Mouse (Mus musculus) CH12.LX (cell line): ENCODE measurements around the gene Rbfox1. TPM values are rescaled to one million over a fixed set of nuclear protein-coding genes. Genes with fewer than 3 reads are reported as not detected.

Experiments used
- DNase-seq: peaks from one replicate; pipeline ENCODE4 v3.0.0-alpha.2; 2013; ENCODE audit errors: extremely low read depth
- H3K27ac ChIP-seq: 2 replicates; pipeline ENCODE4 v1.5.1; 2012; ENCODE audit warnings: low read depth, mild to moderate bottlenecking, control low read depth, moderate library complexity; ENCODE audit not compliant: insufficient read depth
- H3K27me3 ChIP-seq: replicated peaks from 2 replicates; pipeline ENCODE3; 2012; ENCODE audit warnings: inconsistent platforms
- H3K36me3 ChIP-seq, 2 experiments: replicated peaks in 1 of 2; 2 replicates each; pipeline versions ENCODE3 to v1.6.1; 2012; ENCODE audit warnings: inconsistent platforms in 1 of 2, low read length in 1 of 2, mild to moderate bottlenecking in 1 of 2, mixed read lengths in 1 of 2, moderate library complexity in 1 of 2; ENCODE audit not compliant: control insufficient read depth in 1 of 2, insufficient read depth in 1 of 2
- H3K4me1 ChIP-seq, 2 experiments: 2 replicates each; pipeline ENCODE4 v1.6.1; 2012; ENCODE audit warnings: inconsistent platforms in 1 of 2, moderate library complexity in 1 of 2; ENCODE audit not compliant: insufficient read depth in 2 of 2, control insufficient read depth in 1 of 2
- H3K4me2 ChIP-seq: 2 replicates; pipeline ENCODE4 v1.6.1; 2012; ENCODE audit warnings: low read depth, mild to moderate bottlenecking, control low read depth; ENCODE audit not compliant: poor library complexity, insufficient read depth, severe bottlenecking
- H3K4me3 ChIP-seq, 3 experiments: fragments of 150-350 bp in 1 of 3; sonication (generic) in 1 of 3; replicated peaks in 1 of 3; 2 replicates each; pipeline versions ENCODE3 to v1.5.1; 2011 to 2012; ENCODE audit warnings: low read depth in 2 of 3, low read length in 2 of 3, mild to moderate bottlenecking in 2 of 3, moderate library complexity in 2 of 3, control low read depth in 1 of 3, improper control_type of control experiment in 1 of 3, inconsistent platforms in 1 of 3, mixed read lengths in 1 of 3; ENCODE audit not compliant: poor library complexity in 1 of 3
- H3K79me2 ChIP-seq: replicated peaks from 2 replicates; pipeline ENCODE4 v1.6.1; 2012; ENCODE audit warnings: mild to moderate bottlenecking, moderate library complexity; ENCODE audit not compliant: control insufficient read depth, poor library complexity, insufficient read depth, severe bottlenecking; ENCODE audit errors: extremely low read depth
- H3K9ac ChIP-seq: 2 replicates; pipeline ENCODE4 v1.6.1; 2012; ENCODE audit warnings: low read depth, mild to moderate bottlenecking, control low read depth, moderate library complexity; ENCODE audit not compliant: insufficient read depth
- H3K9me3 ChIP-seq: replicated peaks from 2 replicates; pipeline ENCODE3; 2012; ENCODE audit warnings: low read length, inconsistent platforms, mixed read lengths
- BHLHE40 ChIP-seq: IDR thresholded peaks from 2 replicates; pipeline ENCODE4 v1.6.1; 2011; ENCODE audit warnings: mild to moderate bottlenecking, low read depth, low read length, improper control_type of control experiment
- CHD1 ChIP-seq: IDR thresholded peaks from 2 replicates; pipeline ENCODE4 v1.6.1; 2012; ENCODE audit warnings: low read depth, low read length, improper control_type of control experiment, inconsistent platforms
- CHD2 ChIP-seq: IDR thresholded peaks from 2 replicates; pipeline ENCODE4 v1.6.1; 2011; ENCODE audit warnings: low read length, improper control_type of control experiment
- CTCF ChIP-seq, 2 experiments: IDR thresholded peaks in 1 of 2; conservative IDR thresholded peaks in 1 of 2; 2 replicates each; pipeline ENCODE4 v1.5.1; 2011 to 2012; ENCODE audit warnings: low read depth in 2 of 2, low read length in 2 of 2, improper control_type of control experiment in 1 of 2, inconsistent platforms in 1 of 2, mild to moderate bottlenecking in 1 of 2, moderate library complexity in 1 of 2
- E2F4 ChIP-seq: IDR thresholded peaks from 2 replicates; pipeline ENCODE4 v1.6.1; 2011; ENCODE audit warnings: low read depth, low read length, improper control_type of control experiment; ENCODE audit not compliant: insufficient replicate concordance
- EP300 ChIP-seq: IDR thresholded peaks from 2 replicates; pipeline ENCODE4 v1.6.1; 2011; ENCODE audit warnings: low read length, improper control_type of control experiment
- JUN ChIP-seq: IDR thresholded peaks from 2 replicates; pipeline ENCODE4 v1.6.1; 2011; ENCODE audit warnings: low read depth, mild to moderate bottlenecking, low read length, improper control_type of control experiment, moderate library complexity; ENCODE audit not compliant: insufficient read depth
- KAT2A ChIP-seq: IDR thresholded peaks from 2 replicates; pipeline ENCODE4 v1.6.1; 2012; ENCODE audit warnings: low read length, improper control_type of control experiment, inconsistent platforms; ENCODE audit not compliant: insufficient replicate concordance
- MAFK ChIP-seq: IDR thresholded peaks from 2 replicates; pipeline ENCODE4 v1.6.1; 2011; ENCODE audit warnings: low read length, improper control_type of control experiment; ENCODE audit not compliant: insufficient replicate concordance
- MAX ChIP-seq: IDR thresholded peaks from 2 replicates; pipeline ENCODE4 v1.6.1; 2011; ENCODE audit warnings: low read length, improper control_type of control experiment
- MXI1 ChIP-seq: IDR thresholded peaks from 2 replicates; pipeline ENCODE4 v1.6.1; 2011; ENCODE audit warnings: mild to moderate bottlenecking, low read depth, low read length, improper control_type of control experiment
- MYC ChIP-seq: IDR thresholded peaks from 2 replicates; pipeline ENCODE4 v1.6.1; 2011; ENCODE audit warnings: low read depth, mild to moderate bottlenecking, improper control_type of control experiment, low read length
- PAX5 ChIP-seq: IDR thresholded peaks from 2 replicates; pipeline ENCODE4 v1.6.1; 2012; ENCODE audit warnings: low read length, inconsistent platforms, mixed read lengths
- POLR2A ChIP-seq: IDR thresholded peaks from 2 replicates; pipeline ENCODE4 v1.6.1; 2011; ENCODE audit warnings: low read depth, mild to moderate bottlenecking, improper control_type of control experiment, low read length
- POLR2AphosphoS2 ChIP-seq: IDR thresholded peaks from 2 replicates; pipeline ENCODE4 v1.6.1; 2011; ENCODE audit warnings: low read depth, low read length, improper control_type of control experiment
- RAD21 ChIP-seq: IDR thresholded peaks from 2 replicates; pipeline ENCODE4 v1.6.1; 2011; ENCODE audit warnings: low read depth, mild to moderate bottlenecking, low read length, improper control_type of control experiment, moderate library complexity
- ZMIZ1 ChIP-seq: IDR thresholded peaks from 2 replicates; pipeline ENCODE4 v1.6.1; 2012; ENCODE audit warnings: low read depth, mild to moderate bottlenecking, inconsistent platforms, low read length, improper control_type of control experiment
- ZNF384 ChIP-seq: IDR thresholded peaks from 2 replicates; pipeline ENCODE4 v1.6.1; 2012; ENCODE audit warnings: low read depth, low read length, improper control_type of control experiment, inconsistent platforms
- dilution Hi-C: fragments of 300-500 bp; cut with MboI; formaldehyde crosslinking; loops from 2 replicates; pipeline ENCODE4 v1.14.3; 2020; ENCODE audit warnings: low sequenced_read_pairs; ENCODE audit not compliant: extremely low pct_unique_long_range_greater_than_20kb, extremely low pct_ligation_motif_present
- in situ Hi-C: fragments of 300-500 bp; cut with MboI; formaldehyde crosslinking; loops from 3 replicates; pipeline ENCODE4 v1.14.3; 2019; ENCODE audit warnings: low sequenced_read_pairs, low pct_ligation_motif_present, low pct_unique_long_range_greater_than_20kb, mixed read lengths
- polyA plus RNA-seq: library from polyadenylated mRNA; unstranded; fragments of >175 nt; gene quantifications from 2 replicates; pipeline ENCODE4 v1.2.1, GENCODE M21; 2012; ENCODE audit warnings: low read depth; ENCODE audit not compliant: insufficient read length
- total RNA-seq, 2 experiments: library from RNA; depleted of rRNA; stranded (reverse); fragments of 300-350 nt in 1 of 2; fragments of >200 nt in 1 of 2; gene quantifications; 2 replicates each; pipeline ENCODE4 v1.2.3; 2012 to 2014

Gene Rbfox1
- total and polyA plus RNA-seq, 3 experiments, result not detected

GRCm38 (mm10) chr16:6103713-6104112, 218.6 kb downstream of the Rbfox1 start:
- no peak overlapping the region for H3K9ac ChIP-seq
- H3K27me3 ChIP-seq, result no peaks in the 10 kb centered on the region
- H3K4me1 ChIP-seq, result no peaks in the 10 kb centered on the region
- H3K27ac ChIP-seq, result no peak overlapping the region
- in situ Hi-C loops, result no loop called here
- no peaks in the 10 kb centered on the region for H3K79me2 ChIP-seq
- dilution Hi-C loops, result no loop called here
- no peak for TF ChIP-seq CHD2
- TF ChIP-seq MXI1, result no peak
- TF ChIP-seq POLR2A, result no peak
- no peak for TF ChIP-seq ZNF384
- no peak for TF ChIP-seq E2F4
- no peak for TF ChIP-seq MAX
- no peak for TF ChIP-seq JUN
- no peak for TF ChIP-seq KAT2A
- no peak for TF ChIP-seq MAFK
- no peak for TF ChIP-seq CHD1
- TF ChIP-seq RAD21, result no peak
- no peak for TF ChIP-seq PAX5
- no peak for TF ChIP-seq BHLHE40
- peaks cover 79% of the 10 kb centered on the region for H3K9me3 ChIP-seq
- H3K4me3 ChIP-seq, result no peak overlapping the region
- no peaks in the 10 kb centered on the region for H3K36me3 ChIP-seq
- no peak for DNase-seq
- H3K4me2 ChIP-seq, result no peak overlapping the region

DNA sequence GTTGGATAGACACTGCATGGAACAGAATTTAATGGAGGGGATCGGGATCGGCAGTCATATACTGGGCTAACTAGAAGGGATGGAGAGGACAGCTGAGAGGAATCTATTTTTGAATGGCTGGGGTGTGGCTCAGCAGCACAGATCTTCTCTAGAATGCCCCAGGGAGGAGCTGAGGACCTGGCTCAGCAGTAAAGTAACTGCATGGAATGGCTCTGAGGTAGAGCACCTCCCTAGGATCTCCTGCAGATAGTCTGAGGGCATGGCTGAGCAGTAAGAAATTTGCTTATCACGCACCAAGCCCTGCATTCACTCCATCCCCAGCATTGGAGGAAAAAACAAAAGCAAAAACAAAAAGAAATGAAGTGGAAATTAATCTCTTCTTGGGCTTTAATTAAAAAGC, 225.0 kb downstream of the Rbfox1 start:
- Histone ChIP-seq H3K4me1 (no peaks in the 10 kb centered on the region), H3K36me3 (no peaks in the 10 kb centered on the region), H3K79me2 (no peaks in the 10 kb centered on the region), H3K27me3 (no peaks in the 10 kb centered on the region), H3K4me2 (no peak overlapping the region), H3K27ac (no peak overlapping the region), H3K9ac (no peak overlapping the region), H3K9me3 (peaks cover 71% of the 10 kb centered on the region), H3K4me3 (no peak overlapping the region)
- in situ Hi-C loops, result no loop called here
- no peak for DNase-seq
- dilution Hi-C loops, result no loop called here
- no peak for TF ChIP-seq MAFK
- TF ChIP-seq CTCF (conservative IDR thresholded peaks at IDR 0.05 in 1 of 2, IDR thresholded peaks at IDR 0.05 in 1 of 2; ENCODE audit: low read depth in 2 of 2, low read length in 2 of 2), result no peak
- TF ChIP-seq ZMIZ1, result no peak
- no peak for TF ChIP-seq MYC
- TF ChIP-seq POLR2AphosphoS2, result no peak
- TF ChIP-seq BHLHE40, result no peak
- TF ChIP-seq RAD21, result no peak
- no peak for TF ChIP-seq EP300
